Mouse (Mus musculus) macrophage (primary cell): ENCODE measurements at regions not wholly inside any gene's neighbourhood (a gene's known extent, or its start where the extent isn't known, plus 50 kb on each side); places are given as distances from the start of the nearest gene placed in this dataset.
A peak's percentile ranks its signal among the peaks of the same experiment; 100 is the strongest.

Experiments
- H3K27ac ChIP-seq: fragments of 350-480 bp; formaldehyde crosslinking; 2 replicates; pipeline ENCODE4 v1.9.0; 2021
- H3K36me3 ChIP-seq: fragments of 350-480 bp; formaldehyde crosslinking; 2 replicates; pipeline ENCODE4 v1.9.0; 2021; ENCODE audit errors: inconsistent target
- H3K4me3 ChIP-seq: fragments of 350-480 bp; formaldehyde crosslinking; 2 replicates; pipeline ENCODE4 v1.9.0; 2021; ENCODE audit errors: inconsistent target
- H3K79me2 ChIP-seq: fragments of 350-480 bp; formaldehyde crosslinking; 2 replicates; pipeline ENCODE4 v1.9.0; 2021; ENCODE audit errors: inconsistent target
- WGBS: methylation state at CpG from one replicate; pipeline ENCODE4 v1.1.7; 2026; ENCODE audit warnings: inconsistent platforms; ENCODE audit not compliant: missing documents; 5-methylcytosine and 5-hydroxymethylcytosine counted together

- Histone ChIP-seq H3K4me3 (no peak overlapping the region), H3K79me2 (no peaks in the 10 kb centered on the region), H3K36me3 (no peaks in the 10 kb centered on the region), H3K27ac (no peak overlapping the region)
- WGBS: 31% methylated on average over 1 of the region's 1 CpGs
Observed at GRCm38 (mm10) chr3:61064720-61065119, 62.1 kb downstream of the P2ry1 start.

GRCm38 (mm10) chr3:61067067-61067466 is 64.5 kb downstream of the P2ry1 start:
- Histone ChIP-seq H3K27ac (no peak overlapping the region), H3K4me3 (no peak overlapping the region), H3K79me2 (no peaks in the 10 kb centered on the region), H3K36me3 (no peaks in the 10 kb centered on the region)
- 89% methylated on average over 1 of the region's 1 CpGs for WGBS

GRCm38 (mm10) chr3:61068229-61068628 is 65.6 kb downstream of the P2ry1 start:
- Histone ChIP-seq H3K27ac (no peak overlapping the region), H3K4me3 (no peak overlapping the region), H3K36me3 (no peaks in the 10 kb centered on the region), H3K79me2 (no peaks in the 10 kb centered on the region)

- Histone ChIP-seq H3K36me3 (no peaks in the 10 kb centered on the region), H3K4me3 (no peak overlapping the region), H3K79me2 (no peaks in the 10 kb centered on the region), H3K27ac (no peak overlapping the region)
- 100% methylated on average over 1 of the region's 1 CpGs for WGBS
Observed at GRCm38 (mm10) chr3:61071041-61071440, 68.4 kb downstream of the P2ry1 start.

GRCm38 (mm10) chr3:61072330-61072729 is 69.7 kb downstream of the P2ry1 start:
- Histone ChIP-seq H3K27ac (no peak overlapping the region), H3K36me3 (no peaks in the 10 kb centered on the region), H3K79me2 (no peaks in the 10 kb centered on the region), H3K4me3 (no peak overlapping the region)
- whole genome bisulfite sequencing: 62% methylated on average over 1 of the region's 1 CpGs

GRCm38 (mm10) chr3:61073103-61073502 is 70.5 kb downstream of the P2ry1 start:
- WGBS: 75% methylated on average over 1 of the region's 1 CpGs
- no peak overlapping the region for H3K4me3 ChIP-seq
- no peak overlapping the region for H3K27ac ChIP-seq
- no peaks in the 10 kb centered on the region for H3K79me2 ChIP-seq
- H3K36me3 ChIP-seq: no peaks in the 10 kb centered on the region

- Histone ChIP-seq H3K27ac (no peak overlapping the region), H3K79me2 (no peaks in the 10 kb centered on the region), H3K36me3 (no peaks in the 10 kb centered on the region), H3K4me3 (no peak overlapping the region)
- WGBS: 81% methylated on average over 4 of the region's 4 CpGs
Observed at GRCm38 (mm10) chr3:61073806-61074205, 71.2 kb downstream of the P2ry1 start.

- 92% methylated on average over 2 of the region's 2 CpGs for WGBS
- Histone ChIP-seq H3K27ac (no peak overlapping the region), H3K36me3 (no peaks in the 10 kb centered on the region), H3K79me2 (no peaks in the 10 kb centered on the region), H3K4me3 (no peak overlapping the region)
Observed at GRCm38 (mm10) chr3:61075839-61076238, 73.2 kb downstream of the P2ry1 start.

- Histone ChIP-seq H3K36me3 (no peaks in the 10 kb centered on the region), H3K79me2 (no peaks in the 10 kb centered on the region), H3K27ac (no peak overlapping the region), H3K4me3 (no peak overlapping the region)
- 94% methylated on average over 1 of the region's 1 CpGs for WGBS
Observed at GRCm38 (mm10) chr3:61089931-61090330, 87.3 kb downstream of the P2ry1 start.

- no peak overlapping the region for H3K27ac ChIP-seq
- H3K79me2 ChIP-seq: no peaks in the 10 kb centered on the region
- 100% methylated on average over 2 of the region's 2 CpGs for WGBS
Observed at GRCm38 (mm10) chr3:61092031-61092430, 89.4 kb downstream of the P2ry1 start.

GRCm38 (mm10) chr3:61116364-61116763 is 113.8 kb downstream of the P2ry1 start:
- no peaks in the 10 kb centered on the region for H3K79me2 ChIP-seq
- H3K27ac ChIP-seq: no peak overlapping the region
- H3K36me3 ChIP-seq: no peaks in the 10 kb centered on the region
- no peak overlapping the region for H3K4me3 ChIP-seq

More at GRCm38 (mm10) chr3:61092031-61092430, 89.4 kb downstream of the P2ry1 start:
- no peaks in the 10 kb centered on the region for H3K36me3 ChIP-seq
- no peak overlapping the region for H3K4me3 ChIP-seq

- H3K4me3 ChIP-seq: no peak overlapping the region
- no peaks in the 10 kb centered on the region for H3K79me2 ChIP-seq
- no peaks in the 10 kb centered on the region for H3K36me3 ChIP-seq
- peak overlapping the region; percentile 41 for H3K27ac ChIP-seq
- WGBS: 0% methylated on average over 1 of the region's 1 CpGs
Observed at GRCm38 (mm10) chr3:61133096-61133495, 130.5 kb downstream of the P2ry1 start.

GRCm38 (mm10) chr3:61154087-61154486 is 151.5 kb downstream of the P2ry1 start:
- Histone ChIP-seq H3K4me3 (no peak overlapping the region), H3K36me3 (no peaks in the 10 kb centered on the region), H3K79me2 (no peaks in the 10 kb centered on the region), H3K27ac (no peak overlapping the region)
- 16% methylated on average over 2 of the region's 2 CpGs for WGBS

- H3K36me3 ChIP-seq: no peaks in the 10 kb centered on the region
- H3K79me2 ChIP-seq: no peaks in the 10 kb centered on the region
- H3K4me3 ChIP-seq: no peak overlapping the region
- H3K27ac ChIP-seq: no peak overlapping the region
- 54% methylated on average over 4 of the region's 4 CpGs for WGBS
Observed at GRCm38 (mm10) chr3:61159811-61160210, 157.2 kb downstream of the P2ry1 start.

GRCm38 (mm10) chr3:61161384-61161783 is 158.8 kb downstream of the P2ry1 start:
- Histone ChIP-seq H3K79me2 (no peaks in the 10 kb centered on the region), H3K27ac (no peak overlapping the region), H3K36me3 (no peaks in the 10 kb centered on the region), H3K4me3 (no peak overlapping the region)

- H3K4me3 ChIP-seq: no peak overlapping the region
- WGBS: 31% methylated on average over 1 of the region's 1 CpGs
Observed at GRCm38 (mm10) chr3:61185789-61186188, 175.6 kb upstream of the Rap2b start.

More at GRCm38 (mm10) chr3:61185789-61186188, 175.6 kb upstream of the Rap2b start:
- H3K36me3 ChIP-seq: no peaks in the 10 kb centered on the region
- no peaks in the 10 kb centered on the region for H3K79me2 ChIP-seq
- no peak overlapping the region for H3K27ac ChIP-seq
